Mouse (Mus musculus): ENCODE results near the gene Nphs1. TPM values are rescaled to one million over a fixed set of nuclear protein-coding genes. Genes with fewer than 3 reads are reported as not detected.
"Not testable (repeated sequence)": the region's sequence is repeated elsewhere in the genome, so short reads cannot be mapped to it uniquely, and the experiment has no call there.

Nphs1 gene
- polyA plus RNA-seq, 1 experiment from 2014 or later: 0.35 TPM

- Histone ChIP-seq H3K9me3 (ENCODE audit: control insufficient read depth, low read length) (no peaks in the 10 kb centered on the region), H3K27ac (replicated peaks; ENCODE audit: low read depth, low read length) (no peak overlapping the region), H3K4me2 (ENCODE audit: low read depth, low read length) (no peak overlapping the region), H3K27me3 (replicated peaks; ENCODE audit: control insufficient read depth, insufficient read depth, low read length) (no peaks in the 10 kb centered on the region; the same call in 1 of the 2 replicates), H3K9ac (ENCODE audit: low read depth, low read length) (no peak overlapping the region), H3K4me3 (ENCODE audit: low read depth, low read length) (no peak overlapping the region), H3K4me1 (ENCODE audit: control insufficient read depth, insufficient read depth, low read length) (no peaks in the 10 kb centered on the region), H3K36me3 (ENCODE audit: control insufficient read depth, insufficient read depth, low read length) (no peaks in the 10 kb centered on the region)
- DNase-seq (ENCODE audit: low spot score): no peak
- WGBS: 32% methylated on average over 16 of the region's 16 CpGs
- no peak for ATAC-seq (ENCODE audit: low read depth)
These were observed 32.3 kb downstream of the Nphs1 start for GRCm38 (mm10) chr7:30490251-30490956.

GRCm38 (mm10) chr7:30490957-30491307, 32.8 kb downstream of the Nphs1 start:
- H3K27ac ChIP-seq (replicated peaks; ENCODE audit: low read depth, low read length): no peak overlapping the region
- WGBS: 14% methylated on average over 6 of the region's 6 CpGs
- ATAC-seq (ENCODE audit: low read depth) (no peak), DNase-seq (ENCODE audit: low spot score) (no peak)
- H3K4me3 ChIP-seq (ENCODE audit: low read depth, low read length): no peak overlapping the region
- no peaks in the 10 kb centered on the region for H3K9me3 ChIP-seq (ENCODE audit: control insufficient read depth, low read length)
- H3K27me3 ChIP-seq (replicated peaks; ENCODE audit: control insufficient read depth, insufficient read depth, low read length): no peaks in the 10 kb centered on the region; the same call in 1 of the 2 replicates
- H3K4me1 ChIP-seq (ENCODE audit: control insufficient read depth, insufficient read depth, low read length): no peaks in the 10 kb centered on the region
- H3K9ac ChIP-seq (ENCODE audit: low read depth, low read length): no peak overlapping the region
- no peak overlapping the region for H3K4me2 ChIP-seq (ENCODE audit: low read depth, low read length)
- no peaks in the 10 kb centered on the region for H3K36me3 ChIP-seq (ENCODE audit: control insufficient read depth, insufficient read depth, low read length)

- DNase-seq (ENCODE audit: low spot score): peak; percentile 59
- no peak overlapping the region for H3K27ac ChIP-seq (replicated peaks; ENCODE audit: low read depth, low read length)
- WGBS: 23% methylated on average over 4 of the region's 4 CpGs
- H3K4me2 ChIP-seq (ENCODE audit: low read depth, low read length): no peak overlapping the region
- H3K27me3 ChIP-seq (replicated peaks; ENCODE audit: control insufficient read depth, insufficient read depth, low read length): no peaks in the 10 kb centered on the region; the same call in 1 of the 2 replicates
- H3K4me3 ChIP-seq (ENCODE audit: low read depth, low read length): no peak overlapping the region
- H3K4me1 ChIP-seq (ENCODE audit: control insufficient read depth, insufficient read depth, low read length): no peaks in the 10 kb centered on the region
- H3K9ac ChIP-seq (ENCODE audit: low read depth, low read length): no peak overlapping the region
- H3K36me3 ChIP-seq (ENCODE audit: control insufficient read depth, insufficient read depth, low read length): no peaks in the 10 kb centered on the region
- no peak for ATAC-seq (ENCODE audit: low read depth)
- no peaks in the 10 kb centered on the region for H3K9me3 ChIP-seq (ENCODE audit: control insufficient read depth, low read length)
These were observed 34.6 kb downstream of the Nphs1 start for GRCm38 (mm10) chr7:30492765-30493164.

- ATAC-seq (ENCODE audit: low read depth) (no peak), DNase-seq (ENCODE audit: low spot score) (no peak)
- H3K36me3 ChIP-seq (ENCODE audit: control insufficient read depth, insufficient read depth, low read length): no peaks in the 10 kb centered on the region
- H3K27ac ChIP-seq (replicated peaks; ENCODE audit: low read depth, low read length): no peak within 1 kb of the TSS
- 55% methylated on average over 11 of the region's 11 CpGs for WGBS
- H3K4me3 ChIP-seq (ENCODE audit: low read depth, low read length): no peak within 1 kb of the TSS
- no peaks in the 10 kb centered on the region for H3K4me1 ChIP-seq (ENCODE audit: control insufficient read depth, insufficient read depth, low read length)
- no peak within 1 kb of the TSS for H3K4me2 ChIP-seq (ENCODE audit: low read depth, low read length)
- no peak within 1 kb of the TSS for H3K9ac ChIP-seq (ENCODE audit: low read depth, low read length)
- H3K9me3 ChIP-seq (ENCODE audit: control insufficient read depth, low read length): no peaks in the 10 kb centered on the region
- H3K27me3 ChIP-seq (replicated peaks; ENCODE audit: control insufficient read depth, insufficient read depth, low read length): no peaks in the 10 kb centered on the region; the same call in 1 of the 2 replicates
These were observed 35.4 kb downstream of the Nphs1 start, which contains the start of gene Prodh2 for GRCm38 (mm10) chr7:30493401-30493931. Gene Prodh2 (plus strand): TSS chr7:30493622.

GRCm38 (mm10) chr7:30495506-30496042, 37.5 kb downstream of the Nphs1 start:
- not testable (repeated sequence) for H3K4me1 ChIP-seq (ENCODE audit: control insufficient read depth, insufficient read depth, low read length); DNase-seq (ENCODE audit: low spot score); H3K27ac ChIP-seq (replicated peaks; ENCODE audit: low read depth, low read length); ATAC-seq (ENCODE audit: low read depth); H3K4me3 ChIP-seq (ENCODE audit: low read depth, low read length); H3K9ac ChIP-seq (ENCODE audit: low read depth, low read length); H3K27me3 ChIP-seq (replicated peaks; ENCODE audit: control insufficient read depth, insufficient read depth, low read length); H3K4me2 ChIP-seq (ENCODE audit: low read depth, low read length); H3K9me3 ChIP-seq (ENCODE audit: control insufficient read depth, low read length); H3K36me3 ChIP-seq (ENCODE audit: control insufficient read depth, insufficient read depth, low read length)
- WGBS: 61% methylated on average over 4 of the region's 5 CpGs

- not testable (repeated sequence) for H3K36me3 ChIP-seq (ENCODE audit: control insufficient read depth, insufficient read depth, low read length); H3K27me3 ChIP-seq (replicated peaks; ENCODE audit: control insufficient read depth, insufficient read depth, low read length); H3K4me3 ChIP-seq (ENCODE audit: low read depth, low read length); H3K27ac ChIP-seq (replicated peaks; ENCODE audit: low read depth, low read length); H3K4me1 ChIP-seq (ENCODE audit: control insufficient read depth, insufficient read depth, low read length); H3K9ac ChIP-seq (ENCODE audit: low read depth, low read length); DNase-seq (ENCODE audit: low spot score); ATAC-seq (ENCODE audit: low read depth); H3K9me3 ChIP-seq (ENCODE audit: control insufficient read depth, low read length); H3K4me2 ChIP-seq (ENCODE audit: low read depth, low read length)
- 80% methylated on average over 5 of the region's 5 CpGs for WGBS
These were observed 43.0 kb downstream of the Nphs1 start for GRCm38 (mm10) chr7:30501159-30501558.

- H3K9ac ChIP-seq (ENCODE audit: low read depth, low read length): no peak overlapping the region
- no peak overlapping the region for H3K4me2 ChIP-seq (ENCODE audit: low read depth, low read length)
- H3K36me3 ChIP-seq (ENCODE audit: control insufficient read depth, insufficient read depth, low read length): no peaks in the 10 kb centered on the region
- DNase-seq (ENCODE audit: low spot score): no peak
- 65% methylated on average over 4 of the region's 4 CpGs for WGBS
- H3K9me3 ChIP-seq (ENCODE audit: control insufficient read depth, low read length): no peaks in the 10 kb centered on the region
- no peak overlapping the region for H3K4me3 ChIP-seq (ENCODE audit: low read depth, low read length)
- no peak for ATAC-seq (ENCODE audit: low read depth)
- H3K27ac ChIP-seq (replicated peaks; ENCODE audit: low read depth, low read length): no peak overlapping the region
- H3K4me1 ChIP-seq (ENCODE audit: control insufficient read depth, insufficient read depth, low read length): no peaks in the 10 kb centered on the region
- H3K27me3 ChIP-seq (replicated peaks; ENCODE audit: control insufficient read depth, insufficient read depth, low read length): no peaks in the 10 kb centered on the region
These were observed 49.9 kb downstream of the Nphs1 start for GRCm38 (mm10) chr7:30508061-30508460.

GRCm38 (mm10) chr7:30515003-30515760, 57.1 kb downstream of the Nphs1 start:
- no peak for ATAC-seq (ENCODE audit: low read depth)
- Histone ChIP-seq H3K4me2 (ENCODE audit: low read depth, low read length) (no peak overlapping the region), H3K27me3 (replicated peaks; ENCODE audit: control insufficient read depth, insufficient read depth, low read length) (no peaks in the 10 kb centered on the region), H3K4me1 (ENCODE audit: control insufficient read depth, insufficient read depth, low read length) (no peaks in the 10 kb centered on the region), H3K9me3 (ENCODE audit: control insufficient read depth, low read length) (no peaks in the 10 kb centered on the region), H3K4me3 (ENCODE audit: low read depth, low read length) (no peak overlapping the region), H3K9ac (ENCODE audit: low read depth, low read length) (no peak overlapping the region), H3K36me3 (ENCODE audit: control insufficient read depth, insufficient read depth, low read length) (no peaks in the 10 kb centered on the region), H3K27ac (replicated peaks; ENCODE audit: low read depth, low read length) (no peak overlapping the region)
- DNase-seq (ENCODE audit: low spot score): no peak
- WGBS: 48% methylated on average over 23 of the region's 24 CpGs
